Mouse (Mus musculus) kidney, embryonic 14.5 days (tissue): Measurements from ENCODE around the gene Phf12. TPM values are rescaled to one million over a fixed set of nuclear protein-coding genes. Genes with fewer than 3 reads are reported as not detected.
A peak's percentile ranks its signal among the peaks of the same experiment; 100 is the strongest.

Source experiments
- ATAC-seq: fragments of 200-750 bp; cut with Nextera tagmentation; 2 replicates; pipeline ENCODE4 v1.8.0; 2017; ENCODE audit warnings: moderate number of reproducible peaks, mild to moderate bottlenecking, moderate TSS enrichment, moderate library complexity; ENCODE audit not compliant: low FRiP score, low TSS enrichment
- H3K27ac ChIP-seq: fragments of 300-500 bp; sonication (generic); 2 replicates; pipeline ENCODE4 v1.5.1; 2014; ENCODE audit warnings: low read depth, mild to moderate bottlenecking, low read length, moderate library complexity, mixed read lengths
- H3K27me3 ChIP-seq: fragments of 300-500 bp; sonication (generic); 2 replicates; pipeline ENCODE4 v1.6.1; 2014; ENCODE audit warnings: mild to moderate bottlenecking, low read length; ENCODE audit not compliant: control insufficient read depth, insufficient read depth
- H3K36me3 ChIP-seq: fragments of 300-500 bp; sonication (generic); 2 replicates; pipeline ENCODE4 v1.6.1; 2014; ENCODE audit warnings: low read length, mixed read lengths; ENCODE audit not compliant: control insufficient read depth, insufficient read depth
- H3K4me1 ChIP-seq: fragments of 300-500 bp; sonication (generic); 2 replicates; pipeline ENCODE4 v1.6.1; 2014; ENCODE audit warnings: low read length, mixed read lengths; ENCODE audit not compliant: control insufficient read depth, insufficient read depth
- H3K4me2 ChIP-seq: fragments of 300-500 bp; sonication (generic); replicated peaks from 2 replicates; pipeline ENCODE4 v1.6.1; 2014; ENCODE audit warnings: low read depth, mild to moderate bottlenecking, low read length
- H3K4me3 ChIP-seq: fragments of 300-500 bp; sonication (generic); 2 replicates; pipeline ENCODE4 v1.5.1; 2014; ENCODE audit warnings: mild to moderate bottlenecking, low read length
- H3K9ac ChIP-seq: fragments of 300-500 bp; sonication (generic); 2 replicates; pipeline ENCODE4 v1.6.1; 2014; ENCODE audit warnings: low read depth, mild to moderate bottlenecking, low read length, moderate library complexity
- H3K9me3 ChIP-seq: fragments of 300-500 bp; sonication (generic); 2 replicates; pipeline ENCODE4 v1.6.1; 2016; ENCODE audit warnings: low read length; ENCODE audit not compliant: control insufficient read depth
- WGBS: fragments of 180-500 bp; shearing (Covaris S2); extraction: QIAGEN DNeasy Blood & Tissue Kit; methylation state at CpG from one replicate; pipeline ENCODE4 v1.1.7; 2014; 5-methylcytosine and 5-hydroxymethylcytosine counted together
- polyA plus RNA-seq: library from polyadenylated mRNA; unstranded; fragments of >200 nt; fragmentation: Nextera tagmentation; extraction: Ambion mirVana; gene quantifications from 2 replicates; pipeline ENCODE4 v1.2.1, GENCODE M21; 2014

Gene Phf12
- polyA plus RNA-seq, 1 experiment from 2014 or later: 22.6 TPM

GRCm38 (mm10) chr11:77950797-77951228 is 31.7 kb upstream of the Phf12 start:
- 62% methylated on average over 5 of the region's 5 CpGs for WGBS
- no peak overlapping the region for H3K27ac ChIP-seq
- H3K9ac ChIP-seq: no peak overlapping the region
- H3K9me3 ChIP-seq: no peaks in the 10 kb centered on the region
- ATAC-seq: no peak
- no peak overlapping the region for H3K4me2 ChIP-seq
- H3K27me3 ChIP-seq: peaks cover 50% of the 10 kb centered on the region
- no peak overlapping the region for H3K4me3 ChIP-seq
- no peaks in the 10 kb centered on the region for H3K4me1 ChIP-seq
- no peaks in the 10 kb centered on the region for H3K36me3 ChIP-seq

GRCm38 (mm10) chr11:77953671-77954070 is 28.9 kb upstream of the Phf12 start:
- Histone ChIP-seq H3K4me1 (no peaks in the 10 kb centered on the region), H3K27me3 (peaks cover 34% of the 10 kb centered on the region), H3K9me3 (no peaks in the 10 kb centered on the region), H3K9ac (no peak overlapping the region), H3K36me3 (no peaks in the 10 kb centered on the region), H3K27ac (no peak overlapping the region), H3K4me2 (no peak overlapping the region), H3K4me3 (no peak overlapping the region)
- peak; percentile 6; the same call in 1 of the 2 replicates for ATAC-seq
- WGBS: 46% methylated on average over 9 of the region's 9 CpGs

- WGBS: 50% methylated on average over 3 of the region's 3 CpGs
- Histone ChIP-seq H3K27ac (no peak overlapping the region), H3K9me3 (no peaks in the 10 kb centered on the region), H3K27me3 (peaks cover 29% of the 10 kb centered on the region), H3K9ac (no peak overlapping the region), H3K4me3 (no peak overlapping the region), H3K36me3 (no peaks in the 10 kb centered on the region), H3K4me2 (no peak overlapping the region), H3K4me1 (no peaks in the 10 kb centered on the region)
- no peak for ATAC-seq
Measured at GRCm38 (mm10) chr11:77956428-77956827, 26.1 kb upstream of the Phf12 start.

- Histone ChIP-seq H3K27me3 (peaks cover 27% of the 10 kb centered on the region), H3K36me3 (no peaks in the 10 kb centered on the region), H3K4me2 (no peak overlapping the region), H3K9ac (no peak overlapping the region), H3K9me3 (no peaks in the 10 kb centered on the region), H3K27ac (no peak overlapping the region), H3K4me3 (no peak overlapping the region), H3K4me1 (no peaks in the 10 kb centered on the region)
- no peak for ATAC-seq
- WGBS: 79% methylated on average over 2 of the region's 2 CpGs
Measured at GRCm38 (mm10) chr11:77958268-77958667, 24.3 kb upstream of the Phf12 start.

GRCm38 (mm10) chr11:77958932-77959331 is 23.6 kb upstream of the Phf12 start:
- H3K4me3 ChIP-seq: no peak overlapping the region
- no peak for ATAC-seq
- H3K36me3 ChIP-seq: no peaks in the 10 kb centered on the region
- no peak overlapping the region for H3K9ac ChIP-seq
- no peaks in the 10 kb centered on the region for H3K4me1 ChIP-seq
- 57% methylated on average over 9 of the region's 9 CpGs for WGBS
- no peak overlapping the region for H3K4me2 ChIP-seq
- peaks cover 27% of the 10 kb centered on the region for H3K27me3 ChIP-seq
- H3K9me3 ChIP-seq: no peaks in the 10 kb centered on the region
- H3K27ac ChIP-seq: no peak overlapping the region

- no peak for ATAC-seq
- Histone ChIP-seq H3K9ac (no peak overlapping the region), H3K9me3 (no peaks in the 10 kb centered on the region), H3K27me3 (peaks cover 35% of the 10 kb centered on the region), H3K36me3 (no peaks in the 10 kb centered on the region), H3K27ac (no peak overlapping the region), H3K4me3 (no peak overlapping the region), H3K4me2 (no peak overlapping the region), H3K4me1 (0 out of 2 replicates have a peak, but pooled peaks cover 5% of the 10 kb centered on the region)
- 53% methylated on average over 9 of the region's 9 CpGs for WGBS
Measured at GRCm38 (mm10) chr11:77960199-77960598, 22.4 kb upstream of the Phf12 start.

GRCm38 (mm10) chr11:77960898-77961297 is 21.7 kb upstream of the Phf12 start:
- Histone ChIP-seq H3K9ac (no peak overlapping the region), H3K4me1 (0 out of 2 replicates have a peak, but pooled peaks cover 5% of the 10 kb centered on the region), H3K9me3 (no peaks in the 10 kb centered on the region), H3K27me3 (peaks cover 32% of the 10 kb centered on the region), H3K36me3 (no peaks in the 10 kb centered on the region), H3K4me2 (no peak overlapping the region), H3K27ac (no peak overlapping the region), H3K4me3 (no peak overlapping the region)
- no peak for ATAC-seq
- 41% methylated on average over 5 of the region's 5 CpGs for WGBS

- WGBS: 86% methylated on average over 10 of the region's 10 CpGs
Measured at GRCm38 (mm10) chr11:77962946-77963345, 19.6 kb upstream of the Phf12 start.

GRCm38 (mm10) chr11:77964415-77965095 is 18.0 kb upstream of the Phf12 start:
- no peak overlapping the region for H3K27ac ChIP-seq
- H3K36me3 ChIP-seq: no peaks in the 10 kb centered on the region
- no peak overlapping the region for H3K4me2 ChIP-seq
- no peak for ATAC-seq
- no peaks in the 10 kb centered on the region for H3K9me3 ChIP-seq
- H3K9ac ChIP-seq: no peak overlapping the region
- 25% methylated on average over 19 of the region's 19 CpGs for WGBS
- H3K27me3 ChIP-seq: peaks cover 25% of the 10 kb centered on the region
- H3K4me1 ChIP-seq: 0 out of 2 replicates have a peak, but pooled peaks cover 5% of the 10 kb centered on the region
- no peak overlapping the region for H3K4me3 ChIP-seq

More at GRCm38 (mm10) chr11:77962946-77963345, 19.6 kb upstream of the Phf12 start:
- Histone ChIP-seq H3K9ac (no peak overlapping the region), H3K27me3 (peaks cover 32% of the 10 kb centered on the region), H3K36me3 (no peaks in the 10 kb centered on the region), H3K4me1 (0 out of 2 replicates have a peak, but pooled peaks cover 5% of the 10 kb centered on the region), H3K4me3 (no peak overlapping the region), H3K9me3 (no peaks in the 10 kb centered on the region), H3K27ac (no peak overlapping the region), H3K4me2 (no peak overlapping the region)
- no peak for ATAC-seq
